Mouse (Mus musculus): ENCODE data around the gene Itpripl2.

DNA sequence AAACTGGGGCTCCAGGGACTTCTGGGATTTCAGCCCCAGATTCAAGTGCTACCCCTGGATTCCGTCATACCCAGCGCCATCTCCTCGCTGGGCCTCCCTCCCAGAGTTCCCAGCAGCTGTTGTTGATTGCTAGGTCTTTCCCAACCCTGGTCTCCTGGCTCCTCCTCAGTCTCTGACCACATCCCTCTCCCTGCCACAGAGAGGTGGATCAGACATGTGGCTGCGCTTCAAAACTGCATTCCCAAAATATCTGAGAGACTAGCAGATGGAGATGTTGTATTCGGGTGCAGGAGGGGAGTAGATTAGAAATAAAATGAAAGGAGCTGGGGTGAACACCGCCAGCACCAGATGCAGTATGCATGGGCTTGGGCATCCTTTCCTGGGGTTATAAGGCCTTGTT, 50.2 kb downstream of the Itpripl2 start:
- TF ChIP-seq POLR2A (IDR thresholded peaks at IDR 0.05; ENCODE audit: insufficient read depth, low read depth, low read length) (no peak), CTCF (IDR thresholded peaks at IDR 0.05) (no peak), EP300 (IDR thresholded peaks at IDR 0.05; ENCODE audit: insufficient read depth, low read depth, low read length) (no peak)
